Mouse (Mus musculus) megakaryocyte progenitor cell, adult 5-6 weeks (primary cell): ENCODE data around the gene Gm11172. TPM values are rescaled to one million over a fixed set of nuclear protein-coding genes. Genes with fewer than 3 reads are reported as not detected.
"Not testable (repeated sequence)": the region's sequence is repeated elsewhere in the genome, so short reads cannot be mapped to it uniquely, and the experiment has no call there.

Experiments used
- ATAC-seq: replicated peaks from 2 replicates; pipeline ENCODE4 v1.8.0; 2016; ENCODE audit warnings: mild to moderate bottlenecking, moderate TSS enrichment, inconsistent platforms; ENCODE audit not compliant: poor library complexity
- total RNA-seq, 2 experiments: library from RNA; stranded (forward) in 1 of 2; stranded (reverse) in 1 of 2; fragments of 157-497, 149-512 nt in 1 of 2; fragments of 200-1000 nt in 1 of 2; gene quantifications; 2 replicates each; pipeline versions ENCODE4 v1.2.3 to v1.2.4; 2015 to 2017

The Gm11172 gene
- total RNA-seq, 2 experiments from 2014 or later, result not detected

DNA sequence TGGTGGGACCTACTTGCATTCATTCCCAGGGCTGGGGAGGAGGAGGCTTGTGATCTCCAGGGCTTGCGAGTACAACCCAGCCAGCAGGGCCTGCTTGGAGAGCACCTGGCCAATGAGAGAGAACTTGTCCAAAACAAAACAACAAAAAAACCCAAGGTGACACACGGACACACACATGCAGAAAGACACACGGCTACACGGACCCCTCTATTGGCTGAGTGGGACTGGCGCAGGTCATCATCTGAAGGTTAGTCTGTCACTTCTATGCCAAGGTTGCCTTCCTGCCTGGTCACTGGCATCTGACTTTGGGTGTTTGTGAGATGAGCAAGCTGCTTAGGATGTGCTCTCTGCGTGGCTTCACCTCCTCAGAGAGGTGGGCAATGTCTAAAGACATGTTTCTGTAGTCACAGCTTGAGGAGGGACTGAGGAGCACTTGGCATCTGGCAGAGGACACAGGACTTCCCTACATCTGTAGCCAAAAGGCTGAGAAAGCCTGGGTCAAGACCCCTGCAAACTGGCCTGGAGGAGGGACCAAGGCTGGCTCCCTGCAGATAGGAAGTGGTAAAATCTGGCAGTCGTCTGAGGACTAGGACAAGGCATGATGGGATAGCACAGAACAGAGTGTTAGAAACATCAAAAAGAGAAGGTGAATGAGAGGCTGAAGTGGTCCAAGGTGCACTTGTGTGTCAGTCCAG lies 15.2 kb downstream of the Gm11172 start:
- ATAC-seq, result no peak

DNA sequence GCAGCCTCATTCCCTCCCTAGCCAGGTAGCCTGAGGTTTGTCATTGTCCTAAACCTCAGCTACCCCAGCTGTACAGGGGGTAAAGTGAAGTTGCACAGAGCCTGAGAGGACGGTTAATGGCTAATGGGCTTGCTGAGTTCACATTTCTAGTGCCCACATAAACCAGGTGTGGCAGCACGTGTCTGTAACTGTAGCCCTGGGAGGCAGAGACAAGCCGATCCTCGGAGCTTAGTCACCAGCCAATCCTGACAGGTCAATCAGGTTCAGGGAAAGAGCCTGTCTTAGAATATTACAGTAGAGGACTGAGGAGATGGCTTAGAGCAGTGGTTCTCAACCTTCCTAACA lies 15.7 kb downstream of the Gm11172 start:
- no peak for ATAC-seq

DNA sequence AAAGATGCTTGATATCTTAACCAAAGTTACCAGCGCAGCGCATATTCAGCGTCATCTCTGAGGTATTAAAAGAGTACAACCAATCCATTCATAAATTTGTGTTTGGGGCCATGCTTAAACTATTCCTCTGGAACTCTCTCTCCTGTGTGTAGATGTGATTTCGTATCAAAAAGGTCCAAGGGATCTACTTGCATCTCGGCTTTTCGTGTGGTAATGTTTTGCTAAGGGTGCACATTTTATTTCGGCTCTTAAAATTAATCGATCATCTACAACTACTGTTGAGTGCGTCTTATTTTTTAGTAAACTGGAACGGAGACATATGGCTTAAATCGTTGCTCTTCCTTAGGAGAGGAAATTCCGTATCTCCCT lies 21.8 kb downstream of the Gm11172 start:
- ATAC-seq, result no peak

DNA sequence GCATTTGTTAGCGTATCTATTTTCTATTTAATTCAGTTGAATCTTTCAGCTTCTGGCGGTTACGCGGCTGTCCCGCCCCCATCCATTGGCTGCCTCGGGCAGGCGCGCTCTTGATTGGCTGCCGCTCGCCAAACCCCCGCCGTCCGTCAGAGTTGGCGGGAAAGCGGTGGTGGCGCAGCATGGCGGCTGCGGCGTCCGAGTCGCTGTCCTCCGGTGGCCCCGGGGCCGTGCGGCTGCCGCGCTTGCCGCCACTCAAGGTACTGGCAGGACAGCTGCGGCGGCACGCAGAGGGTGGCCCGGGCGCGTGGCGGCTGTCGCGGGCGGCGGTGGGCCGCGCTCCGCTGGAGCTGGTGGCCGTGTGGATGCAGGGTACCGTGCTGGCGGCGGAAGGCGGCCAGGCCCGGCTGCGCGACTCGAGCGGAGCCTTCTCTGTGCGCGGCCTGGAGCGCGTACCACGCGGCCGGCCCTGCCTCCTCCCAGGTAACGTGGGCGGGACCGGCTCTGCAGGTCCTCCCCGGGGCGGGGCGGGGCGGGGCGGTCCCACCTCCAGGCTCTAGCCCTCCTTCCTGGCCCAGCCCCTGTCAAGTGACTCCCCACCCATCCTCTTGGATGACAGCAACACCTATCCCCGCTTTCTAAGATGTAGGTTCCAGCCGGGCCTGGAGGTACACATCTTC lies 22.3 kb downstream of the Gm11172 start, which contains the start of gene Rmi2:
Rmi2 (plus strand) TSS at position 149 of the 677 bp plus-strand sequence.
- ATAC-seq, result peak; percentile 81

DNA sequence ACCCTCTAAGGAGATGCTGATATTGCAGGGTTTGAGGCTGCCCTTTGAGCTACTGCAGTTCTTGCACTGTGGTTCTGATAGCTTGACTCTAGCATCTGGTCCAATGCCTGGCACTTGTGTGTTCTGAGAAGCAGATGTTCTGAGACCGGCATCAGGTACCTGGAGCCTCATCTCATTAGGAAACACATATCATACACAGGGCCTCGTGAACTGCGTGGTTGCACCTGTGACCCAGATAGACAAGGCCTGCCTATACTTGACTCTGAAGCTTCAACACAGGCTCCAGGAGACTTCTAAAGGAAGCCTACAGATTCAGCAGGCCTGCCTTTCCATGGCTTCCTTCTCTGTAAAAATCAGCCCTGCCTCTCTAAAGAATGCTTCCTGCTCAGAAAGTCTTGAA lies 23.7 kb downstream of the Gm11172 start:
- no peak for ATAC-seq

DNA sequence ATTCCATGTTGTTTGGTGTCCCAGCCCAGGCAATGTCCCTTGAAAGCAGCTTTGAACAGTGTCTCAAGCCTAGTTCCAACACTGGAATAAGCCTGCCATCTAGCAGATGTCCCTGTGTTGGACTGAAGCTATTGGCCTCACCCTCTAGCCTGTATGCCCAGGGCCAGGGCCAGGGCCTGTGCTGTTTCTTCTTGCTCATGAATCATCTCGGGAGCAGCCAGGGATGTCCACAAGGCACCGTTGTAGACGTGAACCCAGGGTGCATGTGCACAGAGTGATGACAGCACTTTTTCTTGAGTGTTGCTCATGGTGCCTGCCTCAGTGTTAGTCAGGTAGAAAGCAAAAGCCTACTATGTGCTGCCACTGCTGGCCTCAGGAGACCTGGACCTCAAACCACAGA lies 24.5 kb downstream of the Gm11172 start:
- ATAC-seq, result no peak

DNA sequence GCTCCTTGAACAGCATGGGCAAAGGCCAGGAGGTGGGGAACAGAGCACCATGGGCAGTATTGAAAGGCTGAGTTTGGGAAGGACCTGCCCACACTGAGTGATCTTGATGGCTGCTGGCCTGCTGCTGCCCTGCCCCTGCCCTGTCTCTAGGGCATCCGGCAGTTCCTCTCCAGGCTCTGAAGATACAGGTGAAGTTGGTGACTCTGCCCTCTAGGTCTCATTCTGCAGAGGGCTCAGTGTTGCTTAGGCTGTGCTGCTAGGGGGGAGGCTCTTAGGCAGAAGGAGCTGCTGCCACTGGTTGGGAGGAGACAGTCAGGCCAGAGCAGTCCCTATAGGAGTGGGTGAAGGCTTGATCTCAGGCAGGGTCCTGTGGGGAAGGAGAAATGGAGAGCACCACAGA lies 25.2 kb downstream of the Gm11172 start:
- ATAC-seq, result peak; percentile 3; the same call in 1 of the 2 replicates

DNA sequence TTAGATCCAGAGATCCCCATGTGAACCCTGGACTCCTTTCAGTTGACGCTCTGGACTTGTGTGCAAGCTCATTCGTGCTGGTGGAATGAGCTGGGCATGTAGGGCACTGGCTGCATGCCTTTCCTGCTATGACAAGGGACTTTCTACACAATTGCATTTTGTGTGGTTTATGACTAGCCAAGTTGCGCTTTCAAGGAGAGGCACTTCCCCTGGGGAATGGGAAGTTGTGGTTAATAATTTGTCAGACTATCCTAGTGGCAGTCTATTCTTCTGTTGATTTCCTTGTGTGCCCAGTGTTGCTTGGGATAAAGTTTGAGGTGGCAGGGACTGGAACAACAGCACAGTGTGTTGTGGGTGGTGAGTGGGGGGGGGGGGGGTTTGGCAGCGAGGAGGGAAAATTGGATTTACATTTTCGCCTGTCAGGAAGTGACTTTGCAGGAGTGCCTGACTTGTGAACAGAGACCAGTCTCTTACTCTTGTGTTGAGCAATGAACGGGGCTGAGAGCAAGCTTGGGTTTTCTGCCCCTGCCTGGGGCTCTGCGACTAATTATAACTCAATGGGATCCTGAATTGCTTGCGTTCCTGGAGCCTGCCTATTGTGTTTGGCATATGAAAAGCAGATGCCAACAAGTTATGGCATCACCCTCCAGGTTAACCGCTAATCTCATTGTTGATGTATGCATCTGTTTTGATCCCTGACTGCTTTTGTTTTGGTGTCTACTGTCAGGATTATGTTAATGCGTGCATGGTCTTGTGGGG lies 26.0 kb downstream of the Gm11172 start:
- peak; percentile 65 for ATAC-seq

DNA sequence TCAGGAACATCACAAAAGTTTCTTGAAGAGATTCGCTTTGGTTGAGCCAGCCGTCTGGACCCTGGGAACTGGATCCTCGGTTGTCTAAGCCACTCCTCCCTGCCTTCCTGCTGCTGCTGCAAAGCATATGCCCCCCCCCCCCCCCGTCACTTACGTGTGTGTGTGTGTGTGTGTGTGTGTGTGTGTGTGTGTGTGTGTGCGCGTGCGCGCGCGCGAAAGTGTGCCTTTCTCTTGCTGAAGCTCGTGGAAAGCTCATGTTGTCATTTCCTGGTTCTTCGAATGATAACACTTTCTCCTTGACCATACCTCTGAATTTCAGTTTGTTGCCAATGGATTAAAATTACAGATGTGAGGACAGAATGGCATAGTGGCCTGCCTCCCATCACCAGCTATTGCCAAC lies 27.3 kb downstream of the Gm11172 start:
- no peak for ATAC-seq

DNA sequence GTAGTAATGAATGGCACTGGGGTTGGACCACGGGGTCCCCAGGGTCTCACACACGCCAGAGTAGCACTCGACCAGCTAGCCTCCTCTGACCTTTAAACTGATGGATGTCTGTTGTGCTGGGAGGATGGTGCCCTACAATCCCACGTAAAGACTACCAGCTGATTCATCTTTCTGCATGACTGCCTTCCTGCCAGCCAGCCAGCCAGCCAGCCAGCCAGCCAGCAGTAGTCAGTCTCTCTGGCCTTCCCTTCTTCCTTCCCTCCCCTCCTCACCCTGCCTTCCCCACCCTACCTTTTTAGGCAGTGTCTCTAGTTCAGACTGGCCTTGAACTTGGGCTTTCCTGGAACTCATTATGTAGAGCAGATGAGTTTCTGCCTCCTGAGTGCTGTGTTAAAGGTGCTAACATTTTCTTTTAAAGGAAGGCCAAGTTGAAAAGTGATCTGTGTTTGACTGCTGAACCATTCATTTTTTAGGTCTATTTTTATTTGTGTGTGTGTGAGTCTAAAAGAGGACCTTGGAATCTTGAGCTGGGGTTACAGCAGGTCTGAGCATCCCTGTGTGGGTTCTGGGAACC lies 29.7 kb downstream of the Gm11172 start:
- ATAC-seq, result no peak

DNA sequence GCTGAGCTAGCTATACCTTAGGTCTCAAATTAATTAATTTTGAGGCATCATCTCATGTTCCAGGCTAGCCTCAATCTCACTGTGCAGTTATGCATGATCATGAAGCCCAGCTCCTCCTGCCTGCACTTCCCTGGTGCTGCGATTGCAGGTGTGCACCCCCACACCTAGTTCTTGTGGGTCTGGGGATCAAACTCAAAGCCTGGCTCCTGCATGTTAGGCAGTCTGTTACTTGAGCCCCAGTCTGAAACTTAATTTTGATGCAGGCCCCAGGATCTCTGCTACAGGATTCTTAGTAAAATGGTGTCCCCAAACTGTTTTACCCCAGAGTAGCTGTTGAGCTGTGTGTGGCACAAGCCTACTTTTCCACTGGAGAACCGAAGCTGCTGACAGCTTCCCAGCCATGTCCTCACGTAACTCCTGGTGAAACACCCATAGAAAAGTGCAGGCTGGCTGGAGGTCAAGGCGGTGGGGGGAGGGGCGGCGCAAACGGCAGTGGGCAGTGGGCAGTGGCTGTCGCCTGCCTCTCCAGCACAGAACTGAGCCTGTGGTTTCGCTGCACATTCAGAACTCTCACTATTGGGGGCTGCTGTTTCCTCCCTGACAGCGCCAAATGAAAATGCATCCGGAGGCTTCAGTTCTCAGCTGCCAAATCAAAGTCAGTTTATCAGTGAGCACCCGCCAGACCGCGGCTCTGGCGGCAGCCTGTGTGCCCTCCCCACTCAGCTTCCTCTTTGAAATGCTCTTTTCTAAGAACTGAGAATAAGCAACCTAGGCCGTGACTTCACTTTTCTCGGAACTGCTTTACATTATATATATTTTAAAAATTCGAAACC lies 31.0 kb downstream of the Gm11172 start:
- ATAC-seq, result peak; percentile 82

DNA sequence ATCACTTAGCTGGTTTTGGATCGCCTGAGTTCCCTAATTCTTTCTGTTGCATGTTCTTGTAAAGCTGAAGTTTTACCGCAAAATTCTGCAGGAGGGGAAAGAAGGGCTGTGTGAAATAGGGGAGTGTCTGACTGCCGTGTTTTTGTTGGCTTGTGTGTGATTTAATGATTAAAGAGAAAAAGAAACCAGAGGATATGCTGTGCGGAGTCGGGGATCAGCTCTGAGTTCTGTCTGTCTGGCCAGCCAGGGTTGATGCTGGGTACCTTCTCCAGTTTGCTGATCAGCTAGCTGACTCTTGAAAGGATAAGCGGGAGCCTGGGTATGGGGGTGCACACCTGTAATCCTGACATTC lies 31.6 kb downstream of the Gm11172 start:
- no peak; the same call in 1 of the 2 replicates for ATAC-seq

DNA sequence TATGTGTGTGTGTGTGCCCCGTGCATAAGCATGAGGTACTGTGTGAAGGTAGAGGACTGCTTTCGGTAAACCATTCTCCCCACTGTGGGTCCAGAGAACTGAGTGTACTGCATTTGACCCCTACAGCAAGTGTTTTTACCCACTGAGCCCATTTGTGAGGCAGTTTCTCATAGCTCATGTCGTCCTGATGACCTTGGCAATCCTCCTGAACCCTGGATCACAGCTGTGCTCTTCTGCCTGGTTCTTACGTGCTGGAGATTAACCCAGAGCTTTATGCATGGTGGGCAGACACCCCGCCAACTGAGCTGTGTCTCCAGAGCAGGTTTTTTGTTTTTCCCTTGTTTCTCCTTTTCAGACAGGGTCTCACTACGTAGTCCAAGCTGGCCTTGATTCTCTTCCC lies 33.2 kb downstream of the Gm11172 start:
- ATAC-seq, result no peak

DNA sequence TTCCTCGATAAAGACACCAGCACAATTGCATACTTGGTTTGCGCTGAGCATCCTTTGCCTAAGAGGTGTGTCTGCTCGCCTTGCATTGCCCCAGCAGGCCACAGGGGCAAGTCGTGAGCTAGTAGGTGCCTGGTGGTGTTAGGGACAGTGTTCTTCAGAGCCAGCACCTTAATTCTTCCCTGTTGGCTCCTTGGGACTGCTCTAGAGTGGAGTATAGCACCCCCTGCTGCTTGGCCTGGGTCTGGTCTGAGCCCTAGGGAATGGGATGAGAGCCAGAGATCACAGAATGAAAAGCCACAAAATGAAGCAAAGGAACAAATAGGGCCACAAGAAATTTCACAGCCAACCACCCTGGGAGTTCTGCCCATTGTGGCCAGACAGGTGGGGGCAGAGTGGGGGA lies 33.8 kb downstream of the Gm11172 start:
- ATAC-seq, result peak; percentile 77

DNA sequence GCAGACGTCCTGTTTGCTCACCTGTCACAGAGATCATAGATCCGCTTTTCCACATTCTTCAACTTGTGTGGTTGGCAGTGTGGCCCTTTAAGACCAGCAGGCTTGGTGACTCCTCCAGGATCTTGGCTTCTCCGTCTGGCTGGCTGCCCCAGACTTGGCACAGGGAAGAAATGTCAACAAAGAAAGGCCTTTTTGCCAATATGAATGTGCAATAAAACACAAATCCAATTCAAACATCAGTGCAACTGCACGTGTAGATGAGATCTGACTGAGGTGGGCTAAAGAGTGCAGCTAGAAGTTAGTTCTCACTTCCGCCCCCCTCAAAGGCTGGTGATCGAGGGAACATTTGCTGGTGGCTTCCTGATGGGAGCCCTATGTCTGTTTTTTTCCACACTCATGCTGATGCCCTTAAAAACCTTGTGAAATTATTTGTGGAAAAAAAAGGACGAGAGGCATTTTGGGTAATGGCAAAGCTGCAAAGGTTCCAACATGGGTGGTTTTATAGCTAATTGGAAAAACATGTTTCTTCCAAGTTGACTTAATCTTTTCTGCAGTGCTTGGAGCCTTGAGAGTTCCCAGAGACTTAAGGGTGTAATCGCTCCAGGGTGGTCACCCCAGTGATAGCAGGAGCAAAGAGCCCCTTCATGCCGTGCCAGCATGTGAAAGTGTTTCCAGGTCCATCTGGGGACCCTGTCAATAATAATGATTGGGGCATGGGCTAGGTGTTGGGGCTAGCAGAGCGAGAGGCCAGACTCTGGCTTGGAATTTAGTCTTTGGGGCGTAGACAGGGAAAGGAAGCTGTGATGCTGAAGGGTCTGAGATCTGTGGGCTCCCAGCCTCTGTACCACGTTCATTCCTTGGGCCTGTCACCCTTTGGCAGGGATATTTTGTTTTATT lies 37.5 kb downstream of the Gm11172 start:
- ATAC-seq, result no peak

DNA sequence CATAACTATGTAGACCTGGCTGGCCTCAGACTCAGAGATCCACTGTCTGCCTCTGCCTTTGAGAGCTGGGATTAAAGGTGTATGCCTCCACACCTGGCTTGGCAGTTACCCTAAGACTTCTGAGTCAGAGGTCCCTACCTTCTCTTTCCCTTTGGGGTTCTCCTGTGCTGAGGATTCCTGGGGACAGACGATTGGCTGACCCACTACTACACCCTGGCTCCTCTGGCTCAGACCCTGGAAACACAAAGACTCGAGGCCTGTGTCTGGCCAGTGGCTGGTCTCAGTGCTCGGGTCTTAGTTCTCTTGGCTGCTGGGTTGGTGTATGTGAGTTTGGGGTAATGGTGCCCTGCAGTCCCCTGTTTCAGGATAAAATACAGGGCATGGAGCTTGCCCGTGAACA lies 38.2 kb downstream of the Gm11172 start:
- no peak for ATAC-seq

DNA sequence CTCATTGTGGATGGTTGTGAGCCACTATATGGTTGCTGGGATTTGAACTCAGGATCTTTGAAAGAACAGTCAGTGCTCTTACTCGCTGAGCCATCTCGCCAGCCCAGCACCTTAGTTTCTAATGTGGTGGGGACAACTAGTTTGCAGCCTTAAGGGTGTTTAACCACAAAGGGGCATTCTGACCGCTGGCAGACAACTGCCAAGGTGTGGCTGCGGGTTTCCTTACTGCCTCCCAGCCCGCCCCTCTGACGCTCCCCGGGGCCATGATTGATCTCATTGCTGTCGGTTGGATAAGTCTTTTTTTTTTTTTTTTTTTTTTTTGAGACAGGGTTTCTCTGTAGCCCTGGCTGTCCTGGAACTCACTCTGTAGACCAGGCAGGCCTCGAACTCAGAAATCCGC lies 39.5 kb downstream of the Gm11172 start:
- ATAC-seq, result not testable (repeated sequence)

DNA sequence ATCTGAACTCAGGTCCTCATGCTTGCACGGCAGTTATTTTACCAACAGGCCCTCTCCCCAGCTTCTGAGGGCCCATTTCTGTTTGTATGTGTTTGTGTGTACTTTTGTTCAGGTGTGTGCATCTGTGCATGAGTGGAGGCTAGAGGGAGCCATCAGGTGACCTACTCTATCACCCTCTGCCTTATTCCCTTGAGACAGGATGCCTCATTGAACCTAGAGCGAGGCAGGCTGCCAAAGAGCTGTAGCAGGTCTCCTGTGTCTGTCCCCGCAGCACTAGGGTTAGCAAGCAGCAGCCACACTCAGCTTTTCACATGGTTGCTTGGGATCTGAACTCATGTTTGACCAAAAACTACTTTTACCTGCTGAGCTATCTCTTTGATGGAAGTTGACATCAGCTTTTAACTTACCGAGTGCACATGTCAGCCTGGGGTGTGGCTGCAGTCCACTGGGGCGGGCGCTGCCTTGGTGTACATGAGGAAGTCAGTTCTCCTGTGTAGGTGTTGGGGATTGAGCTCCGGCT lies 47.1 kb downstream of the Gm11172 start:
- no peak for ATAC-seq

DNA sequence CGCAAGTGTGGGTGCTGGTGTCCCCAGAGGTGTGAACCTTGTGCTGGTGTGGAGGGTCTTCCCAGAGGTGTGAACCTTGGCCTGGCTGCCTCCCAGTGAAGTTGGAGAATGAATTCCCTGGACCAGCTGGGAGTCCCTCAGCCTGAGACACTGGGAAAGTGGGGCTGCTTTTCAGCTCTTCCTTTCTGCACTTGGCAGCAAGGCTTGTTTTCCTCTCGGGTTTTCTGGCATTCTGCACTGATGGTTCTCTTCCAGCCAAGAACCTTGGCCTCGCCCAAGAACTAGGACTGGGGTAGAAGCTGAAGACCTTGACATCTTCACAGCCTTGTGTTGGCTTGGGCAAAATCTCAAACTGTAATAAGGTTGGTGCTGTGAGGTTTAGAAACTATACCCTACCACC lies 48.7 kb downstream of the Gm11172 start:
- no peak for ATAC-seq
